Mouse (Mus musculus): ENCODE results near the gene Dolk. TPM values are rescaled to one million over a fixed set of nuclear protein-coding genes. Genes with fewer than 3 reads are reported as not detected.
A peak's percentile ranks its signal among the peaks of the same experiment; 100 is the strongest.

The Dolk gene
- polyA plus RNA-seq, 1 experiment from 2014 or later: 14.0 TPM

DNA sequence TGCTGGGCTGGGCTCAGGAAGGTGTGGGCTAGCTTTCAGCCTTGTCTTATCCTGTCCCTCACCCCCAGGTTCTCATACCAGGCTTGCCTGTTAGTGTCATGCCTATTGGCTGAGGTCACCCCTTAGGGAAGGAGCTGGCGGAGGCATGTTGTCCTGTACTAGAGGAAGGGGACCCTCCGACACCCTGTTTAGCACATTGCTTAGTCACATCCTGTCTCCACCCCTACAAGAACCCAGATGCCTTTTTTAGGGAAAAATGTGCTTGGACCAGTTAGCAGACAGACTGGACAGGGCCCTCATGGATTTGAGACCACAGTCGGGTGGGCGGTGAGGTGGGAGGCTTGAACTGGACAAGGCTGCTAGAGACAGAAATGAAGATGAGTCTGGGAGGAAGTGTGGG is 27.5 kb downstream of the Dolk start:
- DNase-seq (no peak), ATAC-seq (ENCODE audit: low read depth) (0 out of 2 replicates have a peak, but pooled peaks have one; percentile 22)
- Histone ChIP-seq H3K27ac (no peak overlapping the region), H3K4me3 (replicated peaks) (no peak overlapping the region), H3K36me3 (peaks cover 87% of the 10 kb centered on the region), H3K4me2 (no peak overlapping the region), H3K4me1 (replicated peaks) (peaks cover 38% of the 10 kb centered on the region), H3K9me3 (replicated peaks) (no peaks in the 10 kb centered on the region), H3K27me3 (no peaks in the 10 kb centered on the region), H3K9ac (no peak overlapping the region)
- 53% methylated on average over 4 of the region's 4 CpGs for WGBS (ENCODE audit: insufficient replicate concordance)

- H3K4me1 ChIP-seq (replicated peaks): peaks cover 44% of the 10 kb centered on the region
- no peak overlapping the region for H3K4me3 ChIP-seq (replicated peaks)
- no peaks in the 10 kb centered on the region for H3K27me3 ChIP-seq
- no peaks in the 10 kb centered on the region for H3K9me3 ChIP-seq (replicated peaks)
- no peak overlapping the region for H3K9ac ChIP-seq
- H3K36me3 ChIP-seq: peaks cover 82% of the 10 kb centered on the region
- no peak overlapping the region for H3K4me2 ChIP-seq
- no peak for DNase-seq
- H3K27ac ChIP-seq: no peak overlapping the region
- no peak for ATAC-seq (ENCODE audit: low read depth)
- 55% methylated on average over 7 of the region's 7 CpGs for WGBS (ENCODE audit: insufficient replicate concordance)
These were observed 28.3 kb downstream of the Dolk start for GRCm38 (mm10) chr2:30257699-30258460.

- Histone ChIP-seq H3K27me3 (no peaks in the 10 kb centered on the region), H3K4me3 (replicated peaks) (no peak overlapping the region), H3K9me3 (replicated peaks) (no peaks in the 10 kb centered on the region), H3K9ac (no peak overlapping the region), H3K27ac (no peak overlapping the region), H3K4me1 (replicated peaks) (peaks cover 54% of the 10 kb centered on the region), H3K36me3 (peaks cover 73% of the 10 kb centered on the region), H3K4me2 (no peak overlapping the region)
- 93% methylated on average over 30 of the region's 30 CpGs for WGBS (ENCODE audit: insufficient replicate concordance)
- ATAC-seq (ENCODE audit: low read depth) (no peak), DNase-seq (no peak)
These were observed 29.4 kb downstream of the Dolk start for GRCm38 (mm10) chr2:30256616-30257350.

- Histone ChIP-seq H3K9me3 (replicated peaks) (no peaks in the 10 kb centered on the region), H3K27ac (no peak overlapping the region), H3K4me1 (replicated peaks) (peaks cover 63% of the 10 kb centered on the region), H3K9ac (no peak overlapping the region), H3K4me3 (replicated peaks) (no peak overlapping the region), H3K36me3 (peaks cover 65% of the 10 kb centered on the region), H3K27me3 (no peaks in the 10 kb centered on the region), H3K4me2 (no peak overlapping the region)
- ATAC-seq (ENCODE audit: low read depth) (no peak), DNase-seq (no peak)
- WGBS (ENCODE audit: insufficient replicate concordance): 90% methylated on average over 42 of the region's 42 CpGs
These were observed 30.3 kb downstream of the Dolk start for GRCm38 (mm10) chr2:30255631-30256395.

DNA sequence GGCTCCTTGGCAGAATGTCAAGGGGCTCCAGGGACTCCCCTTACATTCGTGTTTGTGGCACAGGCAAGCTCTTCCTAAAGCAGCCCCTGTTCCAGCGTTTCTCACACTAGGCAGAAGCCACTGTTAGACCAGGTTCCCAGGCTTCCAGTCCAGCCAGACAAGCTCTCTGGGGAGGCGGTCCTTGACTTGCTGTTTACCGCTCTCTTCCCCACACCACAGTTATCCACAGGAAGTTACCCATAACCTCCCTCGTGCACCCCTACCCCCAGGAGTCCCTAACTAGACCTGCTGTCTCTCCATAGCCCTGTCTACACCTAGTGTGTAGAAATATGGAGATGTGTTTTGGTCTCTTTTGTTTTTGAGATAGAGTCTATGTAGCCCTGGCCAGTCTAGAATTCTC is 32.3 kb downstream of the Dolk start:
- Histone ChIP-seq H3K27me3 (no peaks in the 10 kb centered on the region), H3K4me3 (replicated peaks) (no peak overlapping the region), H3K9me3 (replicated peaks) (no peaks in the 10 kb centered on the region), H3K27ac (no peak overlapping the region), H3K9ac (no peak overlapping the region; the same call in 1 of the 2 replicates), H3K4me1 (replicated peaks) (peaks cover 58% of the 10 kb centered on the region), H3K36me3 (peaks cover 63% of the 10 kb centered on the region), H3K4me2 (no peak overlapping the region)
- DNase-seq: no peak
- 43% methylated on average over 5 of the region's 5 CpGs for WGBS (ENCODE audit: insufficient replicate concordance)
- no peak for ATAC-seq (ENCODE audit: low read depth)

- H3K27me3 ChIP-seq: no peaks in the 10 kb centered on the region
- no peaks in the 10 kb centered on the region for H3K9me3 ChIP-seq (replicated peaks)
- no peak overlapping the region for H3K4me2 ChIP-seq
- H3K27ac ChIP-seq: no peak overlapping the region; the same call in 1 of the 2 replicates
- ATAC-seq (ENCODE audit: low read depth): no peak
- H3K36me3 ChIP-seq: peaks cover 60% of the 10 kb centered on the region
- 71% methylated on average over 3 of the region's 3 CpGs for WGBS (ENCODE audit: insufficient replicate concordance)
- H3K4me1 ChIP-seq (replicated peaks): peaks cover 45% of the 10 kb centered on the region
- H3K4me3 ChIP-seq (replicated peaks): no peak overlapping the region
- no peak for DNase-seq
- H3K9ac ChIP-seq: no peak overlapping the region
These were observed 33.6 kb downstream of the Dolk start for GRCm38 (mm10) chr2:30252521-30252920.

DNA sequence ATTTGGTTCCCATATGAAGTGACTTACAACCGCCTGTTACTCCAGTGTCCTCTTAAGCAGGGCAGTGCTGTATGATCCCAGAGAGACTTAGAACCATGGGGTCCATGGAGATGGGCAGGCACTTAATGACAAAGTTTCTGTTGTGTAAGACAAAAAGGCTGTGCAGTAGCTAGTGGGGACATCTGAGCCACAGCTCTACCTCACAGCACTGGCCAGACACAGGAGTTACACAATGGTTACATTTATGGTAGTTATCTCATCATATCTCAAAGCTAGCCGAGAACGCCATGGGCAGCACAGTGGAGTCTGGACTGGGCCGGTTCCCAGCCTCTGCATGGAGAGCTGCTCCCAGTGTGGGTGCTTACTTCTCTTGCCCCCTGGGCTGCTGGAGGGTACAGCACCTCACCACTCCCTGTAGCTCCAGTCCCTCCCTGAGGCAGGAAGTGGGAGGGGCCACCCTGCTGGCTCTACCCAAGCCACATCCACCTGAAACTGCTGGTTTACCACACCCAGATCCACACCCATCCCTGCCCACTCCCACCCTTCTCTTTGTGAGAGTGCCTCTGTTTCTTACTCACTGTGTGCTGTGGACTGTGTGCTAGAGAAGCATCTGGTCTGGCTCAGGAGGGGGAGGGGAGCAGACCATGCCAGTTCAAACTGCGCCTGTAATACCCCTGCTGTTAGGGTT is 34.6 kb downstream of the Dolk start:
- peak overlapping the region; percentile 53 for H3K27ac ChIP-seq
- H3K36me3 ChIP-seq: peaks cover 51% of the 10 kb centered on the region
- 40% methylated on average over 5 of the region's 5 CpGs for WGBS (ENCODE audit: insufficient replicate concordance)
- DNase-seq (peak; percentile 48), ATAC-seq (ENCODE audit: low read depth) (peak; percentile 82)
- H3K9ac ChIP-seq: peak overlapping the region; percentile 22; the same call in 1 of the 2 replicates
- peak overlapping the region; percentile 3; the same call in 1 of the 2 replicates for H3K4me2 ChIP-seq
- peaks cover 44% of the 10 kb centered on the region for H3K4me1 ChIP-seq (replicated peaks)
- no peak overlapping the region for H3K4me3 ChIP-seq (replicated peaks)
- H3K27me3 ChIP-seq: no peaks in the 10 kb centered on the region
- H3K9me3 ChIP-seq (replicated peaks): no peaks in the 10 kb centered on the region

- Histone ChIP-seq H3K9me3 (replicated peaks) (no peaks in the 10 kb centered on the region), H3K4me1 (replicated peaks) (peaks cover 53% of the 10 kb centered on the region), H3K9ac (no peak overlapping the region), H3K4me2 (no peak overlapping the region), H3K36me3 (peaks cover 47% of the 10 kb centered on the region), H3K27me3 (no peaks in the 10 kb centered on the region), H3K27ac (peak overlapping the region; percentile 9), H3K4me3 (replicated peaks) (no peak overlapping the region)
- ATAC-seq (ENCODE audit: low read depth): no peak
- DNase-seq: no peak
- WGBS (ENCODE audit: insufficient replicate concordance): 81% methylated on average over 10 of the region's 10 CpGs
These were observed 35.7 kb downstream of the Dolk start for GRCm38 (mm10) chr2:30250166-30251128.

- Histone ChIP-seq H3K4me3 (replicated peaks) (no peak overlapping the region), H3K27me3 (no peaks in the 10 kb centered on the region), H3K4me1 (replicated peaks) (peaks cover 64% of the 10 kb centered on the region), H3K9ac (no peak overlapping the region), H3K9me3 (replicated peaks) (no peaks in the 10 kb centered on the region), H3K27ac (no peak overlapping the region), H3K4me2 (no peak overlapping the region), H3K36me3 (peaks cover 46% of the 10 kb centered on the region)
- ATAC-seq (ENCODE audit: low read depth): no peak
- DNase-seq: no peak
- WGBS (ENCODE audit: insufficient replicate concordance): 94% methylated on average over 3 of the region's 3 CpGs
These were observed 37.0 kb downstream of the Dolk start for GRCm38 (mm10) chr2:30249182-30249581.

DNA sequence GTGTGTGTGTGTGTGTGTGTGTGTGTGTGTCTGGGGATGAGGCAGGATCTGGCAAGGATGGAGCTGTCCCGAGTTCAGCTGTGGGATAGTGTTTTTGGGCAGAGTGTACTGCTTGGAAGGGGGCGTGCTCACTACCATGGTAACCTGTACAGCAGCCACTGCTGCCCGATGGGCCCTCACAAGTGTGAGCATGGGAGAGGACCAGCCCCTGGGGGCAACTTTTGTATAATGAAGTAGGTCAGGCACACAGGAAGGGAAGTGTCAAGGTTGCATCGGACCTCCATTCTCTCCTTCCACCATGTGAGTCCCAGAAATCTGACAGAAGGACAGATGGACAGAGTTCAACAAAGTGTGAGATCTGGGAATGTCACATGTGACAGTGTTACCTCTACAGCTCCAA is 38.5 kb downstream of the Dolk start:
- DNase-seq (no peak), ATAC-seq (ENCODE audit: low read depth) (no peak)

More for the DNA sequence above, 38.5 kb downstream of the Dolk start:
- Histone ChIP-seq H3K9me3 (replicated peaks) (no peaks in the 10 kb centered on the region), H3K36me3 (peaks cover 56% of the 10 kb centered on the region), H3K4me1 (replicated peaks) (peaks cover 64% of the 10 kb centered on the region), H3K4me2 (no peak overlapping the region), H3K4me3 (replicated peaks) (no peak overlapping the region), H3K27ac (no peak overlapping the region), H3K9ac (no peak overlapping the region), H3K27me3 (no peaks in the 10 kb centered on the region)
- 75% methylated on average over 4 of the region's 4 CpGs for WGBS (ENCODE audit: insufficient replicate concordance)
